Mouse (Mus musculus) cerebellum, adult 8-10 months (tissue): ENCODE results near the gene Umad1.

Experiments
- DNase-seq: peaks from one replicate; pipeline ENCODE4 v3.0.0; 2022

The Umad1 gene

GRCm38 (mm10) chr6:8485414-8486175 lies 226.5 kb downstream of the Umad1 start:
- no peak for DNase-seq

- DNase-seq: no peak
These were observed 227.4 kb downstream of the Umad1 start for GRCm38 (mm10) chr6:8486391-8487043.

GRCm38 (mm10) chr6:8487044-8487853 lies 228.2 kb downstream of the Umad1 start:
- DNase-seq: no peak

- DNase-seq: no peak
These were observed 229.2 kb downstream of the Umad1 start for GRCm38 (mm10) chr6:8488249-8488648.

- no peak for DNase-seq
These were observed 230.2 kb downstream of the Umad1 start for GRCm38 (mm10) chr6:8489266-8489665.

GRCm38 (mm10) chr6:8489938-8490585 lies 231.0 kb downstream of the Umad1 start:
- no peak for DNase-seq

- DNase-seq: no peak
These were observed 233.2 kb downstream of the Umad1 start for GRCm38 (mm10) chr6:8492248-8492647.

GRCm38 (mm10) chr6:8495109-8495826 lies 236.2 kb downstream of the Umad1 start:
- DNase-seq: no peak

- no peak for DNase-seq
These were observed 236.7 kb downstream of the Umad1 start for GRCm38 (mm10) chr6:8495827-8496222.

GRCm38 (mm10) chr6:8497234-8497867 lies 238.3 kb downstream of the Umad1 start:
- no peak for DNase-seq

- no peak for DNase-seq
These were observed 238.8 kb downstream of the Umad1 start for GRCm38 (mm10) chr6:8497868-8498257.

GRCm38 (mm10) chr6:8498961-8499360 lies 239.9 kb downstream of the Umad1 start:
- no peak for DNase-seq

GRCm38 (mm10) chr6:8503953-8504352 lies 244.9 kb downstream of the Umad1 start:
- no peak for DNase-seq

- DNase-seq: no peak
These were observed 245.6 kb downstream of the Umad1 start for GRCm38 (mm10) chr6:8504521-8505228.

- no peak for DNase-seq
These were observed 247.5 kb downstream of the Umad1 start for GRCm38 (mm10) chr6:8506631-8507030.
